Mouse (Mus musculus): ENCODE measurements around the gene Hivep3.

Hivep3 gene

GRCm38 (mm10) chr4:119761459-119762121 lies 28.0 kb downstream of the Hivep3 start:
- no peak for DNase-seq (ENCODE audit: low spot score)

- no peak for DNase-seq (ENCODE audit: low spot score)
Measured at GRCm38 (mm10) chr4:119762171-119762570, 28.6 kb downstream of the Hivep3 start.

- no peak for DNase-seq (ENCODE audit: low spot score)
Measured at GRCm38 (mm10) chr4:119768046-119768445, 34.5 kb downstream of the Hivep3 start.

- no peak for DNase-seq (ENCODE audit: low spot score)
Measured at GRCm38 (mm10) chr4:119775913-119776312, 42.3 kb downstream of the Hivep3 start.

GRCm38 (mm10) chr4:119777146-119777545 lies 43.6 kb downstream of the Hivep3 start:
- no peak for DNase-seq (ENCODE audit: low spot score)

GRCm38 (mm10) chr4:119779561-119780400 lies 46.2 kb downstream of the Hivep3 start:
- DNase-seq (ENCODE audit: low spot score) = no peak

GRCm38 (mm10) chr4:119780881-119781280 lies 47.3 kb downstream of the Hivep3 start:
- no peak for DNase-seq (ENCODE audit: low spot score)

GRCm38 (mm10) chr4:119784959-119785358 lies 51.4 kb downstream of the Hivep3 start:
- no peak for DNase-seq (ENCODE audit: low spot score)

GRCm38 (mm10) chr4:119786307-119786706 lies 52.7 kb downstream of the Hivep3 start:
- no peak for DNase-seq (ENCODE audit: low spot score)

GRCm38 (mm10) chr4:119786721-119787120 lies 53.1 kb downstream of the Hivep3 start:
- DNase-seq (ENCODE audit: low spot score) = no peak

GRCm38 (mm10) chr4:119788746-119789145 lies 55.2 kb downstream of the Hivep3 start:
- no peak for DNase-seq (ENCODE audit: low spot score)

- no peak for DNase-seq (ENCODE audit: low spot score)
Measured at GRCm38 (mm10) chr4:119789495-119790148, 56.0 kb downstream of the Hivep3 start.

GRCm38 (mm10) chr4:119798891-119799290 lies 65.3 kb downstream of the Hivep3 start:
- no peak for DNase-seq (ENCODE audit: low spot score)

- no peak for DNase-seq (ENCODE audit: low spot score)
Measured at GRCm38 (mm10) chr4:119806556-119806955, 73.0 kb downstream of the Hivep3 start.

GRCm38 (mm10) chr4:119807359-119807758 lies 73.8 kb downstream of the Hivep3 start:
- DNase-seq (ENCODE audit: low spot score) = no peak

- peak; percentile 85 for DNase-seq (ENCODE audit: low spot score)
Measured at GRCm38 (mm10) chr4:119809245-119809644, 75.7 kb downstream of the Hivep3 start.

GRCm38 (mm10) chr4:119812775-119813174 lies 79.2 kb downstream of the Hivep3 start:
- DNase-seq (ENCODE audit: low spot score) = peak; percentile 28

GRCm38 (mm10) chr4:119813500-119814184 lies 80.1 kb downstream of the Hivep3 start:
- DNase-seq (ENCODE audit: low spot score) = no peak

- peak; percentile 68 for DNase-seq (ENCODE audit: low spot score)
Measured at GRCm38 (mm10) chr4:119814185-119815132, 80.9 kb downstream of the Hivep3 start.

- no peak for DNase-seq (ENCODE audit: low spot score)
Measured at GRCm38 (mm10) chr4:119815133-119815792, 81.7 kb downstream of the Hivep3 start.

GRCm38 (mm10) chr4:119815793-119816161 lies 82.2 kb downstream of the Hivep3 start:
- DNase-seq (ENCODE audit: low spot score) = no peak

Data from retina, embryonic 14.5 days (tissue).